Mouse (Mus musculus) limb, embryonic 11.5 days (tissue): ENCODE data around the gene Rnf166. TPM values are rescaled to one million over a fixed set of nuclear protein-coding genes. Genes with fewer than 3 reads are reported as not detected.

Experiments
- ATAC-seq: fragments of 200-750 bp; cut with Nextera tagmentation; 2 replicates; pipeline ENCODE4 v1.8.0; 2017; ENCODE audit warnings: low read depth; ENCODE audit not compliant: insufficient number of reproducible peaks, low FRiP score, low TSS enrichment
- DNase-seq: peaks from one replicate; pipeline ENCODE4 v3.0.0-alpha.2; 2015; ENCODE audit warnings: low spot score
- H3K27ac ChIP-seq: fragments of 300-500 bp; sonication (generic); replicated peaks from 2 replicates; pipeline ENCODE4 v1.5.1; 2014; ENCODE audit warnings: low read depth, mild to moderate bottlenecking, low read length
- H3K27me3 ChIP-seq: fragments of 300-500 bp; sonication (generic); 2 replicates; pipeline ENCODE4 v1.6.1; 2014; ENCODE audit warnings: mild to moderate bottlenecking, low read length, mixed read lengths; ENCODE audit not compliant: control insufficient read depth, insufficient read depth
- H3K36me3 ChIP-seq: fragments of 300-500 bp; sonication (generic); 2 replicates; pipeline ENCODE4 v1.6.1; 2014; ENCODE audit warnings: mild to moderate bottlenecking, low read length, moderate library complexity, mixed read lengths; ENCODE audit not compliant: control insufficient read depth, insufficient read depth
- H3K4me1 ChIP-seq: fragments of 300-500 bp; sonication (generic); 2 replicates; pipeline ENCODE4 v1.6.1; 2014; ENCODE audit warnings: low read length, mixed read lengths; ENCODE audit not compliant: control insufficient read depth, insufficient read depth
- H3K4me2 ChIP-seq: fragments of 300-500 bp; sonication (generic); 2 replicates; pipeline ENCODE4 v1.6.1; 2014; ENCODE audit warnings: low read depth, mild to moderate bottlenecking, moderate library complexity; ENCODE audit not compliant: severe bottlenecking
- H3K4me3 ChIP-seq: fragments of 300-500 bp; sonication (generic); 2 replicates; pipeline ENCODE4 v1.5.1; 2014; ENCODE audit warnings: low read depth, low read length
- H3K9ac ChIP-seq: fragments of 300-500 bp; sonication (generic); 2 replicates; pipeline ENCODE4 v1.6.1; 2014; ENCODE audit warnings: mild to moderate bottlenecking, low read length
- H3K9me3 ChIP-seq: fragments of 300-500 bp; sonication (generic); 2 replicates; pipeline ENCODE4 v1.6.1; 2016; ENCODE audit warnings: low read length; ENCODE audit not compliant: control insufficient read depth
- WGBS: fragments of 180-500 bp; shearing (Covaris S2); extraction: QIAGEN DNeasy Blood & Tissue Kit; methylation state at CpG from one replicate; pipeline ENCODE4 v1.1.7; 2014; 5-methylcytosine and 5-hydroxymethylcytosine counted together
- polyA plus RNA-seq: library from polyadenylated mRNA; unstranded; fragments of >200 nt; fragmentation: Nextera tagmentation; extraction: Ambion mirVana; gene quantifications from 2 replicates; pipeline ENCODE4 v1.2.1, GENCODE M21; 2014

The Rnf166 gene
- polyA plus RNA-seq, 1 experiment from 2014 or later = 35.3 TPM

DNA sequence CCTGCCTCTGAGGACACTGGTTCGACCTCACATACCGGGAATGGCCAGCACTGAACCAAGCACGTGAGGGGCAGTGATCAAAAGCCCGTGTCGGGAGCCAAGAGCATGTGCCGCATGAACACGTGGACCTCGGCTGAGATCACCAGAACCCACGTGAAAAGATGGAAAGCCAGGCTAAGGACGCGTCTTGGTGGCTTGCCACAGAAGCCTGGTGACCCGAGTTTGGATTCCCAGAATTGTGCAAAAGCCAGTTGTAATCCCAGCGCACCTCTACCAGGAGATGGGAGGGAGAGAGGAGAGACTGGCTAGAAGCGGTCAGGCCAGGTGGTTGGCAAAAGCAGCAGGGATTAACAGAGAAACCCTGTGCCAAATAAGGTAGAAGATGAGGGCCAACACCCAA, 39.8 kb upstream of the Rnf166 start:
- WGBS = 95% methylated on average over 14 of the region's 14 CpGs

DNA sequence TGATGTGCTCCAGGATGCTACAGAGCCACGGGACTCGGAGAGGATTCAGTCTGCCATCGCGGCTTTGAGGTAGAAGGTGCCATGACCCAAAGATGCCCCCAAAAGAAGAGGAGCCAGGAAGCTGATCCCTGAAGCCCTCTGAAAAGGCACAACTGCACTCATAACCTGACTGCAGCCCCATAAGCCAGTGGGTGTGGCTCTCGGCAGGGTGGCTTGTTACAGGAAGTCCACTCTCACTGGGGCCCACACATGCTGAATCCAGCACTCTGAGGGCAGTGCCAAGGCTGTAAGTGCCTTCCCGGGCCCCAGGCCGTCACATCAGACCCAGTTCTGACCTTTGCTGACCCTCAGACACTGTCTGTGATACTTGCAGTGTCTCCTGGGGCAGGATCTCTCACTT, 36.5 kb upstream of the Rnf166 start:
- ATAC-seq (no peak), DNase-seq (no peak)
- H3K27me3 ChIP-seq = no peaks in the 10 kb centered on the region
- H3K4me1 ChIP-seq = peaks cover 8% of the 10 kb centered on the region
- H3K4me3 ChIP-seq = no peak overlapping the region
- WGBS = 77% methylated on average over 7 of the region's 7 CpGs
- no peak overlapping the region for H3K4me2 ChIP-seq
- H3K9ac ChIP-seq = no peak overlapping the region
- no peaks in the 10 kb centered on the region for H3K9me3 ChIP-seq
- no peak overlapping the region for H3K27ac ChIP-seq
- H3K36me3 ChIP-seq = peaks cover 2% of the 10 kb centered on the region; the same call in 1 of the 2 replicates

More for the DNA sequence above, 39.8 kb upstream of the Rnf166 start:
- H3K27me3 ChIP-seq = no peaks in the 10 kb centered on the region
- no peak overlapping the region for H3K9ac ChIP-seq
- H3K27ac ChIP-seq = no peak overlapping the region
- ATAC-seq (no peak), DNase-seq (no peak)
- H3K9me3 ChIP-seq = no peaks in the 10 kb centered on the region
- H3K36me3 ChIP-seq = peaks cover 2% of the 10 kb centered on the region; the same call in 1 of the 2 replicates
- no peak overlapping the region for H3K4me3 ChIP-seq
- no peak overlapping the region for H3K4me2 ChIP-seq
- H3K4me1 ChIP-seq = peaks cover 18% of the 10 kb centered on the region

DNA sequence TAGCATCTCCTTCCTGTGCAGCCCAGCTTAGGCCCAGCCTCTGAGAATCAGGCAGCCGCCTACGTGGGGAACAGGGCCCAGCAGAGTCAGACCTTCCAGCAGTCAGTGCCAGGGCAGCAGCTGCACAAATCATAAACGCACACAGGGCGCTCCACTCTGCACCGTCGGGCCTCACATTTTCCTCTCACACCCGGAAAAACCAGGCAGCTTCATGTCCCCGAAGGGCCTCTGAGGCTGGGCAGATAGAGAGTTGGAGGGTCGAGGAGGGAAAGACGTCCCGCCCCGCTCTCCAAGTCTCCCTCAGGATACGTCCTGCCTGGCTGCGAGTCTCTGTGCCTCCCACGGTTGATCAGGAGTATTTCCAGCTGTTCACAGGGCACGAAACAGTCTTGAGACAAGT, 35.7 kb upstream of the Rnf166 start:
- ATAC-seq (no peak), DNase-seq (no peak)
- 71% methylated on average over 16 of the region's 16 CpGs for WGBS
- Histone ChIP-seq H3K4me1 (0 out of 2 replicates have a peak, but pooled peaks cover 2% of the 10 kb centered on the region), H3K4me2 (no peak overlapping the region), H3K27ac (no peak overlapping the region), H3K4me3 (no peak overlapping the region), H3K36me3 (peaks cover 2% of the 10 kb centered on the region; the same call in 1 of the 2 replicates), H3K9ac (no peak overlapping the region), H3K9me3 (no peaks in the 10 kb centered on the region), H3K27me3 (no peaks in the 10 kb centered on the region)

DNA sequence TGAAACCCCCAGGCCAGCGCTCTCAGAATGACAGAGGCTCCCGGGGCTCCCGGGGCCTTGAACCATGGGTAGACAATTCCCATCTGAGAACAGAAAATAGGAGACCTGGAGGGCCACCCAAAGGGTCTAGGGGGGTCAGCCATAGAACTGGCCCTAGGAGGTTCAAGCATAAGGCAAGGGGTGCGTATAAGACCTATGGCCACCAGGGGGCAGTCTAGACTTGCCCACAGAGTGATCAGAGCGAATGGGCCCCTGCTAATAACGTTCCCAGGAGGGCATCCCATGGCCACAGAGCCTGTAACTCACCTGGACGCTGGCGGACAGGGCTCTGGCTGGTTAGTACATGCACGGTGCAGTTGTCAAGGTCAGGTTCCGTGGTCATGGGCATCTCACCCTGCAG, 25.0 kb upstream of the Rnf166 start:
- 38% methylated on average over 10 of the region's 10 CpGs for WGBS
- ATAC-seq (no peak; the same call in 1 of the 2 replicates), DNase-seq (peak; percentile 86)
- Histone ChIP-seq H3K9ac (no peak overlapping the region), H3K36me3 (peaks cover 12% of the 10 kb centered on the region), H3K9me3 (no peaks in the 10 kb centered on the region), H3K27ac (no peak overlapping the region), H3K4me1 (peaks cover 4% of the 10 kb centered on the region; the same call in 1 of the 2 replicates), H3K4me2 (no peak overlapping the region), H3K27me3 (no peaks in the 10 kb centered on the region; the same call in 1 of the 2 replicates), H3K4me3 (no peak overlapping the region)

DNA sequence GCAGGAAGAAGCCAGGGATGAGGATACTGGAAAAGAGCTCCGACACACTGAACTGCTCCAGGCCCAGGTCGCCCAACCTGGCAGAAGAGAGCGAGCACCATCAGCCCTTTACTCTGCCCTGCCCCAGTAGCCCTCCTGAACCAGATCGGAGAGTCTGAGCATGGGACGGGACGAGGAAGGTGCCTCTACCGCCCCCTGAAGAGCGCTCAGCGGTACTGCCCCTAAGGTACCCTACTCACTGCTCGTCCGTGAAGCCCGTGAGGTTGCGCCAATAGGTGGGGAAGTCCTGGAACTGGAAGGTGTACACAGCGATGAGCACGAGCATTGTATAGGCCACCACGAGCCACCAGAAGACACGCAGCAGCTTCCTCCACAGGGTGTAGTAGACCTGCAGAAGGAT, 22.0 kb upstream of the Rnf166 start:
- H3K27me3 ChIP-seq = no peaks in the 10 kb centered on the region; the same call in 1 of the 2 replicates
- no peak overlapping the region for H3K27ac ChIP-seq
- 76% methylated on average over 17 of the region's 17 CpGs for WGBS
- no peaks in the 10 kb centered on the region for H3K4me1 ChIP-seq
- no peak overlapping the region for H3K9ac ChIP-seq
- no peak for DNase-seq
- H3K4me2 ChIP-seq = no peak overlapping the region
- H3K9me3 ChIP-seq = no peaks in the 10 kb centered on the region
- peaks cover 14% of the 10 kb centered on the region for H3K36me3 ChIP-seq
- ATAC-seq = no peak
- no peak overlapping the region for H3K4me3 ChIP-seq

DNA sequence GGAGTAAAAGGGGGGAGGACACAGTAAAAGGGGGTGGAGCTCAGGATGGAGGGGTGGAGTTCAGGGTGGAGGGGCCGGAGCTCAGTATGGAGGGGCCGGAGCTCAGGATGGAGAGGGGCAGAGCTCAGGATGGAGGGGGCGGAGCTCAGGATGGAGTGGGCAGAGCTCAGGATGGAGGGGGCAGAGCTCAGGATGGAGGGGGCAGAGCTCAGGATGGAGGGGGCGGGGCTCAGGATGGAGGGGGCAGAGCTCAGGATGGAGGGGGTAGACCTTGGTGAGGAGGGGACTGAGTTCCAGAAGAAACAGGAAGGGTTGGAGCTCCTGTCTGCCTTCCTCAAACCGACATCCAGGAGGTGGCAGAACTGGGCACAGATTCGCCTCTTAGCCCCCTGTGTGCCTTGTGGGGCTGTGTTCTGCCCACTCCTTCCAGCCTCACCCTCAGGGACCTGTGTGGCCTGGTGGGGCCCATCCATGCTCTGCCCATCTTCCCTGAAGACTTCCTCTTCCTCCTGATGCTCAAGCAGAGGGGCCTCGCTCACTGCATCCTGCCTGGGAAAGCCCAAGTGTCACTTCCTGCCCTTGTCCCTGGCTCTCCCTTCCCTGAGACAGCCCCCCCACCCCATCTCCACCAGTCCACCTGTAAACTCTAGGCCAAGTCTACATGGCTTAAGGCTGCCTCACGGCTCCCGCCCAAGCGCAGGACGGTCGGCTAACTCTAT, 21.3 kb upstream of the Rnf166 start:
- Histone ChIP-seq H3K4me3 (no peak overlapping the region), H3K4me2 (no peak overlapping the region), H3K27me3 (no peaks in the 10 kb centered on the region; the same call in 1 of the 2 replicates), H3K9ac (no peak overlapping the region), H3K9me3 (no peaks in the 10 kb centered on the region), H3K36me3 (peaks cover 14% of the 10 kb centered on the region), H3K4me1 (no peaks in the 10 kb centered on the region), H3K27ac (no peak overlapping the region)
- DNase-seq (no peak), ATAC-seq (no peak)
- 88% methylated on average over 11 of the region's 12 CpGs for WGBS

DNA sequence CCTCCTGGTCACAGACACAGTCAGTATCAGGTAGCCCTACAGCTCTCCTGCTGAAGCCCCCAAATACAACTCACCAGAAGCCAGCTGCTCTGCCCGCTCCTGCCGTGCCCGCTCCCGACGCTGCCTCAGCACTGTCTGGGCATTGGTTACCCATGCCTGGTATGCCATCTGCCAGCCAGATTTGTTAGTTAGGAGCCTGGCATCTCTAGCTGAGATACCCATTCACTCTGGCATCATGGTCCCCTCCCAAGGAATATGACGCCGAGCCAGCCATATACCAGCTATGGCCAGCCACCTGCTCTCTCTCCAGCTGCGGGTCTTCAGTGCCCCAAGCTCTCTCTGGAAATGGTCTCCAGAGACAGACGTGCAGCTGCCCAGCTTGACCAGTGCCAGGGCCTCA, 12.5 kb upstream of the Rnf166 start:
- no peaks in the 10 kb centered on the region for H3K27me3 ChIP-seq
- no peaks in the 10 kb centered on the region for H3K4me1 ChIP-seq
- peaks cover 38% of the 10 kb centered on the region for H3K36me3 ChIP-seq
- no peak for ATAC-seq
- H3K4me2 ChIP-seq = no peak overlapping the region
- H3K4me3 ChIP-seq = no peak overlapping the region
- H3K27ac ChIP-seq = no peak overlapping the region
- DNase-seq = no peak
- H3K9ac ChIP-seq = no peak overlapping the region
- 94% methylated on average over 9 of the region's 9 CpGs for whole genome bisulfite sequencing
- no peaks in the 10 kb centered on the region for H3K9me3 ChIP-seq

DNA sequence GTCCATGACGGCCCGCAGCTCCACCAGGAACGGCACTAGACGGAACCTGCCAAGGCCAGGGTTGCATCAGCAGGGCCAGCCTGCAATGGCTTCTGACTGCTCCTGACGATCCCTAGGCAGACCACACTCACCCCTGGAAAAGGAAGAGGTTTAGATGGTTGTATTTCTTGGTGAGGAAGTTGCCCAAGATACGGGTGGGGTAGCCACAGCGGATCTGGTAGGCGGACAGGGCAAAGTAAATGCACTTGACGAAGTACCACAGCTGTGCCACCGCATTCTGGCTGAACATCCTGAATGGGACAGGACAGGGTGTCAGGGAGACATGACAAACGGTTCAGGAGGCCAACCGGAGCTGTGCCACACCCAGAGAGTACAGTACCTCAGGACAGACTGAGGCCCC, 9.0 kb upstream of the Rnf166 start:
- Histone ChIP-seq H3K27ac (no peak overlapping the region), H3K4me1 (no peaks in the 10 kb centered on the region), H3K4me3 (no peak overlapping the region), H3K4me2 (no peak overlapping the region), H3K9ac (no peak overlapping the region), H3K9me3 (no peaks in the 10 kb centered on the region), H3K36me3 (peaks cover 58% of the 10 kb centered on the region), H3K27me3 (no peaks in the 10 kb centered on the region)
- ATAC-seq (no peak), DNase-seq (no peak)
- WGBS = 90% methylated on average over 12 of the region's 12 CpGs

DNA sequence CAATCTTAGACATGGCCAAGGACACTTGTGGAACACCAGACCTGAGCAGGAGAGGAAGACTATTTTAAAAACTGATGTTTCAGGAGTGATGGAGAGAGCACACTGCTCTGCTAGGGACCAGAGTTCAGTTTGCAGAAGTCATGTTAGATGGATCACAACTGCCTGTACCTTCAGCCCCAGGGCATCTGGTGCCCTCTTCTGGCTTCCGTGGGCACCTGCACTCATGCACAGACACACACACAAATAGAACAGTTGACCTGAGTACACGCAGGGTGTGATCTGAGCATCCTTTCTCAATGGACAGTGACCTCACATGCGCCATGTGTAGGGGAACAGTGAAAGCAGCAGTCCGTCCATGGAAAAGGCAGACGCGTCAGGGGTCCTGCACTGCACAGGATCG, 8.0 kb upstream of the Rnf166 start:
- 96% methylated on average over 7 of the region's 7 CpGs for WGBS
- Histone ChIP-seq H3K27me3 (no peaks in the 10 kb centered on the region), H3K4me1 (no peaks in the 10 kb centered on the region), H3K36me3 (peaks cover 65% of the 10 kb centered on the region), H3K4me3 (no peak overlapping the region), H3K9ac (no peak overlapping the region), H3K4me2 (no peak overlapping the region), H3K9me3 (no peaks in the 10 kb centered on the region), H3K27ac (no peak overlapping the region)
- DNase-seq = no peak
- no peak for ATAC-seq
